Mouse (Mus musculus): Measurements from ENCODE around the gene Gmeb1. TPM values are rescaled to one million over a fixed set of nuclear protein-coding genes. Genes with fewer than 3 reads are reported as not detected.
"Not testable (repeated sequence)": the region's sequence is repeated elsewhere in the genome, so short reads cannot be mapped to it uniquely, and the experiment has no call there.

Gmeb1 gene
- polyA plus RNA-seq, 1 experiment = 23.8 TPM

GRCm38 (mm10) chr4:132295696-132296390 lies 34.4 kb upstream of the Gmeb1 start:
- Histone ChIP-seq H3K36me3 (ENCODE audit: control insufficient read depth, insufficient read depth, low read length, poor library complexity, severe bottlenecking) (peaks cover 5% of the 10 kb centered on the region), H3K4me1 (ENCODE audit: control insufficient read depth, insufficient read depth, low read length) (no peaks in the 10 kb centered on the region), H3K4me3 (ENCODE audit: low read depth, low read length) (no peak overlapping the region), H3K27me3 (ENCODE audit: control insufficient read depth, insufficient read depth, low read length, poor library complexity, severe bottlenecking) (no peaks in the 10 kb centered on the region), H3K9me3 (replicated peaks; ENCODE audit: control insufficient read depth, insufficient read depth, low read length, poor library complexity, severe bottlenecking) (no peaks in the 10 kb centered on the region), H3K9ac (ENCODE audit: low read depth, poor library complexity, severe bottlenecking) (no peak overlapping the region), H3K27ac (ENCODE audit: insufficient read depth, low read length) (no peak overlapping the region)
- no peak for TF ChIP-seq POLR2A (IDR thresholded peaks at IDR 0.05; ENCODE audit: insufficient read depth, low read length)
- TF ChIP-seq EP300 (IDR thresholded peaks at IDR 0.05; ENCODE audit: insufficient read depth, low read depth, low read length) = no peak
- peak; percentile 41 for TF ChIP-seq CTCF (IDR thresholded peaks at IDR 0.05; ENCODE audit: low read depth, low read length)

- Histone ChIP-seq H3K9me3 (replicated peaks; ENCODE audit: control insufficient read depth, insufficient read depth, low read length, poor library complexity, severe bottlenecking) (no peaks in the 10 kb centered on the region), H3K9ac (ENCODE audit: low read depth, poor library complexity, severe bottlenecking) (no peak overlapping the region)
These were observed 32.4 kb upstream of the Gmeb1 start for GRCm38 (mm10) chr4:132293682-132294240.

GRCm38 (mm10) chr4:132292988-132293387 lies 31.6 kb upstream of the Gmeb1 start:
- Histone ChIP-seq H3K4me3 (ENCODE audit: low read depth, low read length) (no peak overlapping the region), H3K27me3 (ENCODE audit: control insufficient read depth, insufficient read depth, low read length, poor library complexity, severe bottlenecking) (no peaks in the 10 kb centered on the region), H3K36me3 (ENCODE audit: control insufficient read depth, insufficient read depth, low read length, poor library complexity, severe bottlenecking) (peaks cover 5% of the 10 kb centered on the region), H3K27ac (ENCODE audit: insufficient read depth, low read length) (no peak overlapping the region), H3K9me3 (replicated peaks; ENCODE audit: control insufficient read depth, insufficient read depth, low read length, poor library complexity, severe bottlenecking) (no peaks in the 10 kb centered on the region), H3K9ac (ENCODE audit: low read depth, poor library complexity, severe bottlenecking) (no peak overlapping the region), H3K4me1 (ENCODE audit: control insufficient read depth, insufficient read depth, low read length) (no peaks in the 10 kb centered on the region)
- TF ChIP-seq EP300 (IDR thresholded peaks at IDR 0.05; ENCODE audit: insufficient read depth, low read depth, low read length) (no peak), POLR2A (IDR thresholded peaks at IDR 0.05; ENCODE audit: insufficient read depth, low read length) (no peak), CTCF (IDR thresholded peaks at IDR 0.05; ENCODE audit: low read depth, low read length) (peak; percentile 54)

More at GRCm38 (mm10) chr4:132293682-132294240, 32.4 kb upstream of the Gmeb1 start:
- H3K27me3 ChIP-seq (ENCODE audit: control insufficient read depth, insufficient read depth, low read length, poor library complexity, severe bottlenecking) = no peaks in the 10 kb centered on the region
- H3K36me3 ChIP-seq (ENCODE audit: control insufficient read depth, insufficient read depth, low read length, poor library complexity, severe bottlenecking) = peaks cover 5% of the 10 kb centered on the region
- H3K27ac ChIP-seq (ENCODE audit: insufficient read depth, low read length) = no peak overlapping the region
- H3K4me1 ChIP-seq (ENCODE audit: control insufficient read depth, insufficient read depth, low read length) = no peaks in the 10 kb centered on the region
- H3K4me3 ChIP-seq (ENCODE audit: low read depth, low read length) = no peak overlapping the region
- TF ChIP-seq EP300 (IDR thresholded peaks at IDR 0.05; ENCODE audit: insufficient read depth, low read depth, low read length) (no peak), POLR2A (IDR thresholded peaks at IDR 0.05; ENCODE audit: insufficient read depth, low read length) (no peak), CTCF (IDR thresholded peaks at IDR 0.05; ENCODE audit: low read depth, low read length) (no peak)

GRCm38 (mm10) chr4:132291624-132292335 lies 30.4 kb upstream of the Gmeb1 start:
- Histone ChIP-seq H3K4me3 (ENCODE audit: low read depth, low read length) (no peak overlapping the region), H3K36me3 (ENCODE audit: control insufficient read depth, insufficient read depth, low read length, poor library complexity, severe bottlenecking) (peaks cover 5% of the 10 kb centered on the region), H3K27ac (ENCODE audit: insufficient read depth, low read length) (peak overlapping the region; percentile 15; the same call in 1 of the 2 replicates), H3K9me3 (replicated peaks; ENCODE audit: control insufficient read depth, insufficient read depth, low read length, poor library complexity, severe bottlenecking) (no peaks in the 10 kb centered on the region), H3K9ac (ENCODE audit: low read depth, poor library complexity, severe bottlenecking) (no peak overlapping the region), H3K27me3 (ENCODE audit: control insufficient read depth, insufficient read depth, low read length, poor library complexity, severe bottlenecking) (no peaks in the 10 kb centered on the region), H3K4me1 (ENCODE audit: control insufficient read depth, insufficient read depth, low read length) (no peaks in the 10 kb centered on the region)
- TF ChIP-seq CTCF (IDR thresholded peaks at IDR 0.05; ENCODE audit: low read depth, low read length) (peak; percentile 79), POLR2A (IDR thresholded peaks at IDR 0.05; ENCODE audit: insufficient read depth, low read length) (no peak)

GRCm38 (mm10) chr4:132291056-132291455 lies 29.7 kb upstream of the Gmeb1 start:
- no peak for TF ChIP-seq EP300 (IDR thresholded peaks at IDR 0.05; ENCODE audit: insufficient read depth, low read depth, low read length)
- TF ChIP-seq POLR2A (IDR thresholded peaks at IDR 0.05; ENCODE audit: insufficient read depth, low read length) = no peak
- TF ChIP-seq CTCF (IDR thresholded peaks at IDR 0.05; ENCODE audit: low read depth, low read length) = no peak
- no peaks in the 10 kb centered on the region for H3K4me1 ChIP-seq (ENCODE audit: control insufficient read depth, insufficient read depth, low read length)
- no peak overlapping the region for H3K4me3 ChIP-seq (ENCODE audit: low read depth, low read length)
- H3K9ac ChIP-seq (ENCODE audit: low read depth, poor library complexity, severe bottlenecking) = no peak overlapping the region
- H3K9me3 ChIP-seq (replicated peaks; ENCODE audit: control insufficient read depth, insufficient read depth, low read length, poor library complexity, severe bottlenecking) = no peaks in the 10 kb centered on the region
- H3K27ac ChIP-seq (ENCODE audit: insufficient read depth, low read length) = peak overlapping the region; percentile 34; the same call in 1 of the 2 replicates
- H3K27me3 ChIP-seq (ENCODE audit: control insufficient read depth, insufficient read depth, low read length, poor library complexity, severe bottlenecking) = no peaks in the 10 kb centered on the region
- H3K36me3 ChIP-seq (ENCODE audit: control insufficient read depth, insufficient read depth, low read length, poor library complexity, severe bottlenecking) = peaks cover 5% of the 10 kb centered on the region

- not testable (repeated sequence) for H3K9ac ChIP-seq (ENCODE audit: low read depth, poor library complexity, severe bottlenecking); H3K4me3 ChIP-seq (ENCODE audit: low read depth, low read length); H3K4me1 ChIP-seq (ENCODE audit: control insufficient read depth, insufficient read depth, low read length); H3K27ac ChIP-seq (ENCODE audit: insufficient read depth, low read length); H3K9me3 ChIP-seq (replicated peaks; ENCODE audit: control insufficient read depth, insufficient read depth, low read length, poor library complexity, severe bottlenecking); H3K27me3 ChIP-seq (ENCODE audit: control insufficient read depth, insufficient read depth, low read length, poor library complexity, severe bottlenecking)
- peaks cover 16% of the 10 kb centered on the region for H3K36me3 ChIP-seq (ENCODE audit: control insufficient read depth, insufficient read depth, low read length, poor library complexity, severe bottlenecking)
These were observed 27.4 kb upstream of the Gmeb1 start for GRCm38 (mm10) chr4:132288840-132289239.

Data from ES-Bruce4 (cell line).